24 mouse cellular contexts compared by ENCODE assay signal in genomic region chr16:17813173-17813572, GRCm38 (mm10). TPM values are rescaled to one million over a fixed set of nuclear protein-coding genes. Genes with fewer than 3 reads are reported as not detected.
A peak's percentile ranks its signal among the peaks of the same experiment; 100 is the strongest.
DNase-seq lines count a peak whose midpoint lies in the region; ATAC-seq lines count a peak whose summit lies in the region.
"Had no signal": no experiment of that assay in that cellular context is flagged by ENCODE, and none has a peak within 500 bp of the region (broad histone marks: within the 10 kb centered on the region; RNA-seq: fewer than 3 reads in every experiment).

No protein-coding gene starts in this region.

- no peak for ATAC-seq in hindbrain, embryonic 12.5 days (ENCODE audit: low FRiP score)
- no peak for ATAC-seq in hindbrain, embryonic 13.5 days (ENCODE audit: low FRiP score)
- ATAC-seq: forebrain, embryonic 13.5 days; forebrain, postnatal 0 days; intestine, embryonic 16.5 days had no signal

- peak overlapping the region; percentile 30; the same call in 1 of the 2 replicates for H3K27ac ChIP-seq in hindbrain, embryonic 12.5 days
- H3K27ac ChIP-seq in hindbrain, embryonic 13.5 days, result no peak overlapping the region
- H3K27ac ChIP-seq: forebrain, embryonic 13.5 days; hindbrain, embryonic 15.5 days had no signal

- peaks cover 71% of the 10 kb centered on the region for H3K27me3 ChIP-seq in hindbrain, embryonic 12.5 days
- peaks cover 77% of the 10 kb centered on the region for H3K27me3 ChIP-seq in hindbrain, embryonic 13.5 days

- no peak overlapping the region for H3K4me3 ChIP-seq in hindbrain, embryonic 12.5 days
- no peak overlapping the region for H3K4me3 ChIP-seq in hindbrain, embryonic 13.5 days
- H3K4me3 ChIP-seq: forebrain, embryonic 13.5 days; heart, embryonic 12.5 days; hindbrain, embryonic 15.5 days had no signal

- H3K9ac ChIP-seq in hindbrain, embryonic 12.5 days, result no peak overlapping the region
- H3K9ac ChIP-seq in hindbrain, embryonic 13.5 days, result no peak overlapping the region
- H3K9ac ChIP-seq: forebrain, embryonic 13.5 days; forebrain, postnatal 0 days; heart, embryonic 12.5 days; hindbrain, embryonic 15.5 days had no signal

- no peaks in the 10 kb centered on the region for H3K9me3 ChIP-seq in hindbrain, embryonic 12.5 days (replicated peaks)
- no peaks in the 10 kb centered on the region for H3K9me3 ChIP-seq in hindbrain, embryonic 13.5 days
- H3K9me3 ChIP-seq: forebrain, embryonic 13.5 days; heart, embryonic 12.5 days; hindbrain, embryonic 15.5 days had no signal

- DNase-seq in gastrocnemius, postnatal 10 days, result peak; percentile 3
- no peak for DNase-seq in gastrocnemius, postnatal 14 days
- peak; percentile 4 for DNase-seq in naive thymus-derived CD4-positive, alpha-beta T cell, adult 2 months (ENCODE audit: low read depth)
- no peak for DNase-seq in lung, adult 18-20 months
- no peak for DNase-seq in right cerebral cortex, postnatal 4 days
- DNase-seq: adrenal gland, adult 2 months; adrenal gland, postnatal 25 days; cerebellum, adult 18-20 months; cerebellum, postnatal 10 days; forebrain, postnatal 0 days; gastrocnemius, postnatal 36 days; heart, adult 11 months; heart, postnatal 10 days had no signal

- 53% methylated on average over 4 of the region's 4 CpGs for WGBS in hindbrain, embryonic 12.5 days
- WGBS in hindbrain, embryonic 13.5 days, result 51% methylated on average over 4 of the region's 4 CpGs

- H3K36me3 ChIP-seq in hindbrain, embryonic 12.5 days, result no peaks in the 10 kb centered on the region
- H3K36me3 ChIP-seq in hindbrain, embryonic 13.5 days, result no peaks in the 10 kb centered on the region
- H3K36me3 ChIP-seq: heart, embryonic 12.5 days; hindbrain, embryonic 15.5 days had no signal

- H3K4me1 ChIP-seq in hindbrain, embryonic 12.5 days, result peaks cover 20% of the 10 kb centered on the region
- peaks cover 34% of the 10 kb centered on the region for H3K4me1 ChIP-seq in hindbrain, embryonic 13.5 days (replicated peaks)

- intact Hi-C loops in gastrocnemius, postnatal 14 days (cut with DNase I; ENCODE audit: low total_unique reads), result loop anchor here (5.0 kb wide), 1 partner anchor 66 kb away; no protein-coding TSS in a partner anchor

- no peak overlapping the region for H3K4me2 ChIP-seq in hindbrain, embryonic 12.5 days (replicated peaks)
- no peak overlapping the region for H3K4me2 ChIP-seq in hindbrain, embryonic 13.5 days
- H3K4me2 ChIP-seq: forebrain, embryonic 13.5 days; heart, embryonic 12.5 days; hindbrain, embryonic 15.5 days had no signal

RNA-seq across cellular contexts. Expression of gene Scarf2, which starts 16.1 kb away (rescaled TPM):
- total RNA-seq in gastrocnemius, postnatal 10 days (2021), result 10 to 100 TPM; 17.3 to 25.4 TPM
- total RNA-seq in gastrocnemius, postnatal 14 days (2021), result 10 to 100 TPM in 1 of 2 experiments, 1 to 10 TPM in 1; 9.4 to 12.1 TPM
- 21.0 and 26.5 TPM in 2 replicates for polyA plus RNA-seq in hindbrain, embryonic 12.5 days (2016; fragmentation: Nextera tagmentation; extraction: Ambion mirVana)
- 1.6 and 2.0 TPM in 2 replicates for polyA plus RNA-seq in hindbrain, embryonic 13.5 days (2015; fragmentation: Nextera tagmentation; extraction: Ambion mirVana)
- total RNA-seq: hematopoietic stem cell, adult 5-6 weeks had no signal

RNA-seq across cellular contexts. Expression of gene B830017H08Rik, which starts 19.7 kb away (rescaled TPM):
- total RNA-seq in gastrocnemius, postnatal 10 days (2021), result not detected
- not detected for total RNA-seq in gastrocnemius, postnatal 14 days (2021)
- polyA plus RNA-seq in hindbrain, embryonic 12.5 days (2016; fragmentation: Nextera tagmentation; extraction: Ambion mirVana), result 0.93 and 1.0 TPM in 2 replicates
- polyA plus RNA-seq in hindbrain, embryonic 13.5 days (2015; fragmentation: Nextera tagmentation; extraction: Ambion mirVana), result 2.1 and 2.2 TPM in 2 replicates
- total RNA-seq: adrenal gland, adult 2 months; adrenal gland, postnatal 25 days; gastrocnemius, adult 18-20 months; gastrocnemius, postnatal 36 days; hematopoietic stem cell, adult 5-6 weeks; MEL had no signal
- polyA plus RNA-seq: adrenal gland, adult 2 months; C2C12; embryonic facial prominence, embryonic 11.5 days; heart, embryonic 12.5 days; intestine, embryonic 16.5 days had no signal

RNA-seq across cellular contexts. Expression of gene Car15, which starts 25.0 kb away (rescaled TPM):
- 1 to 10 TPM; 1.0 to 2.1 TPM for total RNA-seq in gastrocnemius, postnatal 10 days (2021)
- total RNA-seq in gastrocnemius, postnatal 14 days (2021), result under 1 TPM; 0.80 to 0.96 TPM
- 3.5 and 4.1 TPM in 2 replicates for polyA plus RNA-seq in hindbrain, embryonic 12.5 days (2016; fragmentation: Nextera tagmentation; extraction: Ambion mirVana)
- 4.5 and 4.8 TPM in 2 replicates for polyA plus RNA-seq in hindbrain, embryonic 13.5 days (2015; fragmentation: Nextera tagmentation; extraction: Ambion mirVana)
- total RNA-seq: hematopoietic stem cell, adult 5-6 weeks had no signal

RNA-seq across cellular contexts. Expression of gene Klhl22, which starts 53.8 kb away (rescaled TPM):
- total RNA-seq in gastrocnemius, postnatal 10 days (2021), result 10 to 100 TPM; 22.5 to 28.3 TPM
- 10 to 100 TPM; 17.3 to 19.9 TPM for total RNA-seq in gastrocnemius, postnatal 14 days (2021)
- polyA plus RNA-seq in hindbrain, embryonic 12.5 days (2016; fragmentation: Nextera tagmentation; extraction: Ambion mirVana), result 63.9 and 64.7 TPM in 2 replicates
- polyA plus RNA-seq in hindbrain, embryonic 13.5 days (2015; fragmentation: Nextera tagmentation; extraction: Ambion mirVana), result 70.9 and 77.6 TPM in 2 replicates

Comparison
In these comparisons a context has a peak if more than half of its experiments do, and no peak if none do; other contexts are left out.
1. DNase-seq: peak in gastrocnemius, postnatal 10 days (single experiment) and naive thymus-derived CD4-positive, alpha-beta T cell, adult 2 months (single experiment); none in gastrocnemius, postnatal 14 days (single experiment), lung, adult 18-20 months (0 of 2) and right cerebral cortex, postnatal 4 days (single experiment).